Mouse (Mus musculus) heart, embryonic 11.5 days (tissue): ENCODE results near the gene Scel. TPM values are rescaled to one million over a fixed set of nuclear protein-coding genes. Genes with fewer than 3 reads are reported as not detected.
A peak's percentile ranks its signal among the peaks of the same experiment; 100 is the strongest.

Source experiments
- ATAC-seq: fragments of 200-750 bp; cut with Nextera tagmentation; replicated peaks from 2 replicates; pipeline ENCODE4 v1.8.0; 2017; ENCODE audit warnings: moderate library complexity; ENCODE audit not compliant: insufficient number of reproducible peaks, low FRiP score, low TSS enrichment
- H3K27ac ChIP-seq: fragments of 300-500 bp; sonication (generic); 2 replicates; pipeline ENCODE4 v1.5.1; 2014; ENCODE audit warnings: mild to moderate bottlenecking, low read depth, low read length
- H3K27me3 ChIP-seq: fragments of 300-500 bp; sonication (generic); 2 replicates; pipeline ENCODE4 v1.6.1; 2014; ENCODE audit warnings: mild to moderate bottlenecking, low read length, mixed read lengths; ENCODE audit not compliant: control insufficient read depth, insufficient read depth
- H3K36me3 ChIP-seq: fragments of 300-500 bp; sonication (generic); 2 replicates; pipeline ENCODE4 v1.6.1; 2014; ENCODE audit warnings: mild to moderate bottlenecking, low read length, moderate library complexity, mixed read lengths; ENCODE audit not compliant: control insufficient read depth, insufficient read depth
- H3K4me1 ChIP-seq: fragments of 300-500 bp; sonication (generic); 2 replicates; pipeline ENCODE4 v1.6.1; 2014; ENCODE audit warnings: low read length; ENCODE audit not compliant: control insufficient read depth, insufficient read depth
- H3K4me2 ChIP-seq: fragments of 300-500 bp; sonication (generic); 2 replicates; pipeline ENCODE4 v1.6.1; 2014; ENCODE audit warnings: mild to moderate bottlenecking, moderate library complexity
- H3K4me3 ChIP-seq: fragments of 300-500 bp; sonication (generic); 2 replicates; pipeline ENCODE4 v1.5.1; 2014; ENCODE audit warnings: low read depth, low read length
- H3K9ac ChIP-seq: fragments of 300-500 bp; sonication (generic); 2 replicates; pipeline ENCODE4 v1.6.1; 2014; ENCODE audit warnings: mild to moderate bottlenecking, low read depth, low read length, moderate library complexity
- H3K9me3 ChIP-seq: fragments of 300-500 bp; sonication (generic); replicated peaks from 2 replicates; pipeline ENCODE4 v1.6.1; 2016; ENCODE audit warnings: low read length; ENCODE audit not compliant: control insufficient read depth
- WGBS: fragments of 180-500 bp; shearing (Covaris S2); extraction: QIAGEN DNeasy Blood & Tissue Kit; methylation state at CpG from one replicate; pipeline ENCODE4 v1.1.7; 2014; ENCODE audit not compliant: insufficient replicate concordance; 5-methylcytosine and 5-hydroxymethylcytosine counted together
- polyA plus RNA-seq: library from polyadenylated mRNA; unstranded; fragments of >200 nt; fragmentation: Nextera tagmentation; extraction: Ambion mirVana; gene quantifications from 2 replicates; pipeline ENCODE4 v1.2.1, GENCODE M21; 2014

Scel gene
- polyA plus RNA-seq, 1 experiment from 2014 or later: 0.39 TPM

- no peak overlapping the region for H3K4me3 ChIP-seq
- 55% methylated on average over 12 of the region's 12 CpGs for WGBS
- H3K4me2 ChIP-seq: no peak overlapping the region
- no peak overlapping the region for H3K27ac ChIP-seq
- no peak overlapping the region for H3K9ac ChIP-seq
- no peak for ATAC-seq
- no peaks in the 10 kb centered on the region for H3K4me1 ChIP-seq
- H3K36me3 ChIP-seq: no peaks in the 10 kb centered on the region
- peaks cover 31% of the 10 kb centered on the region for H3K27me3 ChIP-seq
- no peaks in the 10 kb centered on the region for H3K9me3 ChIP-seq
Observed at GRCm38 (mm10) chr14:103648623-103649255, 135.6 kb downstream of the Scel start.

DNA sequence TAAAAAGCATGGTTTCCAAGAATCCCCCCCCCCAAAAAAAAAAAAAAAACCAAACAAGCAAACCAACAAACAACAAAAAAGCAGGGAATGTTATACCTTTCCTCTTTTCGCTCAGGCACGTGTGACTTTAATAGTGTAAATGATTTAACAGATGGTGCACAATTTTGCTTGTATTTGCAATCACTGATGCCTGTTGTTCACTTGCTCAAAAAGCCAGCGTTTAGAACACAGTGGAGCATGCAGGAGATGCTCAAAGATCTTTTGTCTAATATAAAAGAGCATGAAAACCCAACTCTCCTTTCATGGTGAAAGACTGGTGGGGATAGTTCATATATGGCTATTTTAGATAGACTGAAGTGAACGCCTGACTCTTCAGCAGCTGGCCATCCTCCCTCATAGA, 136.2 kb downstream of the Scel start:
- Histone ChIP-seq H3K4me2 (no peak overlapping the region), H3K4me1 (no peaks in the 10 kb centered on the region), H3K27ac (no peak overlapping the region), H3K4me3 (no peak overlapping the region), H3K27me3 (peaks cover 31% of the 10 kb centered on the region), H3K36me3 (no peaks in the 10 kb centered on the region), H3K9ac (no peak overlapping the region), H3K9me3 (no peaks in the 10 kb centered on the region)
- 64% methylated on average over 4 of the region's 4 CpGs for WGBS
- no peak for ATAC-seq

GRCm38 (mm10) chr14:103649896-103650334, 136.8 kb downstream of the Scel start, which contains the start of gene Slain1:
Slain1 (plus strand) TSS chr14:103650228.
- H3K27me3 ChIP-seq: peaks cover 31% of the 10 kb centered on the region
- peak within 1 kb of the TSS; percentile 62; the same call in 1 of the 2 replicates for H3K9ac ChIP-seq
- H3K9me3 ChIP-seq: no peaks in the 10 kb centered on the region
- H3K4me2 ChIP-seq: peak within 1 kb of the TSS; percentile 96
- ATAC-seq: peak; percentile 88
- H3K27ac ChIP-seq: no peak within 1 kb of the TSS
- H3K4me3 ChIP-seq: peak within 1 kb of the TSS; percentile 77
- no peaks in the 10 kb centered on the region for H3K4me1 ChIP-seq
- WGBS: 2% methylated on average over 32 of the region's 32 CpGs
- H3K36me3 ChIP-seq: no peaks in the 10 kb centered on the region

DNA sequence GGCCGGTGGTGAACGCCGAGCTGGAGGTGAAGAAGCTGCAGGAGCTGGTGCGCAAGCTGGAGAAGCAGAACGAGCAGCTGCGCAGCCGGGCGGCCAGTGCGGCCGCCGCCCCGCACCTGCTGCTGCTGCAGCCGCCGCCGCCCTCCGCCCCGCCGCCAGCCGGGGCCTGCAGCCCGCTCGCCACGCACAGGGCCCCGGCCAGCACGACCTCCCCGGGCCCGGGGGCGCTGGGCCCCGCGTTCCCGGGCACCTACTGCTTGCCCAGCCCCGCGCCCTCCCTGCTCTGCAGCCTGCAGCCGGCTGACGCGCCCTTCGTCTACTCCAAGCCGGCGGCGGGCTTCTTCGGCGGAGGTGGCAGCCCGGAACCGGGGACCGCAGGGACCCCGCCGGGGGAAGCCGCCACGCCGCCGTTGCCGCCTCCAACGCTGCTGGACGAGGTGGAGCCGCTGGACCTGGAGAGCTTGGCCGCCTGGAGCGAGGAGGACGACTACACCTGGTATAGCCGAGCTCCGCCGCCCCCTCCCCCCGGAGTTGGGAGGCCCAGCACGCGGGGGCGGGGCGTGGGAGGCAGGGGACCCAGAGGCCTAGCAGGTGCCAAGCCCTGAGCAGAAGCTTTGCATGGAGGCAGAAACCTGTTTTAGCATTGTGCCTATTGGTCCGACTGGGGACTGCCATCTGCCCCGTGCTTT, 137.4 kb downstream of the Scel start:
- no peaks in the 10 kb centered on the region for H3K4me1 ChIP-seq
- peak overlapping the region; percentile 77 for H3K4me3 ChIP-seq
- WGBS: under 1% methylated on average over 45 of the region's 67 CpGs
- no peak overlapping the region for H3K27ac ChIP-seq
- H3K36me3 ChIP-seq: no peaks in the 10 kb centered on the region
- ATAC-seq: peak; percentile 41; the same call in 1 of the 2 replicates
- no peaks in the 10 kb centered on the region for H3K9me3 ChIP-seq
- H3K4me2 ChIP-seq: peak overlapping the region; percentile 96
- peak overlapping the region; percentile 62; the same call in 1 of the 2 replicates for H3K9ac ChIP-seq
- peaks cover 31% of the 10 kb centered on the region for H3K27me3 ChIP-seq

DNA sequence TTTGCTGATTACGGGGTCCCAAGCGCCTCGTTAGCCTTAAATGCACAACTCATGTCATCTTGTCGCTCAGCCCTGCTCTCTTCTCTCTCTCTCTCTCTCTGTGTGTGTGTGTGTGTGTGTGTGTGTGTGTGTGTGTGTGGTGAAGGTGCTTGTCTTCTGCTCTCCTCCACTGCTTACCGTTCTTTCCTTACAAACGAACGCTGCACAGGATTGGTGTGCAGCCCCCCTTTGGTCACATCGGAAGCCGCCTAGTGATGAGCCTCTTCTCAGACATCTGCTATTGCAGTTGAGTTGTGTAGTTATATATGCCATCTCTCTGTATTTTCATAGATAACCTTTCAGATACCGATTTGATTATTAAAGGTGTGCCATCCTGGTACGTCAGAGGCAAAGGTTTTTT, 138.0 kb downstream of the Scel start:
- Histone ChIP-seq H3K4me2 (peak overlapping the region; percentile 96), H3K9me3 (no peaks in the 10 kb centered on the region), H3K36me3 (no peaks in the 10 kb centered on the region), H3K9ac (no peak overlapping the region), H3K4me3 (peak overlapping the region; percentile 77), H3K27me3 (peaks cover 31% of the 10 kb centered on the region), H3K4me1 (no peaks in the 10 kb centered on the region), H3K27ac (no peak overlapping the region)
- WGBS: 6% methylated on average over 11 of the region's 11 CpGs
- no peak for ATAC-seq

GRCm38 (mm10) chr14:103651562-103651961, 138.4 kb downstream of the Scel start:
- no peaks in the 10 kb centered on the region for H3K9me3 ChIP-seq

DNA sequence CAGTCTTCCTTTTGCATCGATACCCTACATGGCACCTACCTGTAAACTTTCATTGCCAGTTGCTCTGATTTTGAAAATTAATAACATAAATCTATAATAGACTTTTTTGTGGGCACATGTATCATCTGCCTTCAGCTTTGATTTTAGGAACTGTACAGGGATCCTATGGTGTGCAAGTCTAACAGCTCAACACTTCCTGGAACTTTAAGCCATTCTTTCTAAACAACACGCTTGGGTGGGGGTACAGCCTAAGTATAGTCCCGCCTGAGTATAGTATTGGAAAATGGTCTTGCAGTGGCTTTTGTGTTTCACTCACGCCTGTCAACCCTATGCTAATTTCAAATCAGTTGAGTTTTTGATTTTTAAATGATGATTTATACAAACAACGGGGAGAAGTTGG, 139.4 kb downstream of the Scel start:
- Histone ChIP-seq H3K4me2 (no peak overlapping the region), H3K4me3 (no peak overlapping the region), H3K9me3 (no peaks in the 10 kb centered on the region), H3K27ac (no peak overlapping the region), H3K36me3 (no peaks in the 10 kb centered on the region), H3K4me1 (no peaks in the 10 kb centered on the region), H3K9ac (no peak overlapping the region), H3K27me3 (peaks cover 31% of the 10 kb centered on the region)
- ATAC-seq: no peak
- WGBS: 82% methylated on average over 5 of the region's 5 CpGs

More at GRCm38 (mm10) chr14:103651562-103651961, 138.4 kb downstream of the Scel start:
- Histone ChIP-seq H3K27me3 (peaks cover 31% of the 10 kb centered on the region), H3K9ac (no peak overlapping the region), H3K4me1 (no peaks in the 10 kb centered on the region), H3K4me3 (peak overlapping the region; percentile 77; the same call in 1 of the 2 replicates), H3K36me3 (no peaks in the 10 kb centered on the region), H3K27ac (no peak overlapping the region), H3K4me2 (peak overlapping the region; percentile 96)
- 71% methylated on average over 2 of the region's 2 CpGs for WGBS
- ATAC-seq: no peak

- H3K4me1 ChIP-seq: no peaks in the 10 kb centered on the region
- no peak overlapping the region for H3K27ac ChIP-seq
- H3K4me3 ChIP-seq: no peak overlapping the region
- H3K9me3 ChIP-seq: no peaks in the 10 kb centered on the region
- no peaks in the 10 kb centered on the region for H3K36me3 ChIP-seq
- peaks cover 27% of the 10 kb centered on the region for H3K27me3 ChIP-seq
- H3K4me2 ChIP-seq: no peak overlapping the region
- 59% methylated on average over 5 of the region's 5 CpGs for WGBS
- ATAC-seq: no peak
- no peak overlapping the region for H3K9ac ChIP-seq
Observed at GRCm38 (mm10) chr14:103653800-103654199, 140.7 kb downstream of the Scel start.
